Mouse (Mus musculus) adrenal gland, adult 8-10 months (tissue): Measurements from ENCODE around the gene Tmem63a. TPM values are rescaled to one million over a fixed set of nuclear protein-coding genes. Genes with fewer than 3 reads are reported as not detected.
"Not testable (repeated sequence)": the region's sequence is repeated elsewhere in the genome, so short reads cannot be mapped to it uniquely, and the experiment has no call there.

Source experiments
- DNase-seq: peaks from one replicate; pipeline ENCODE4 v3.0.0; 2022
- total RNA-seq, 4 experiments: library from RNA; stranded (reverse); gene quantifications; 2 replicates each; pipeline ENCODE4 v1.2.4; 2022

Gene Tmem63a
- total RNA-seq, 4 experiments from 2014 or later = 79.6 to 95.9 (median 87.5) TPM

DNA sequence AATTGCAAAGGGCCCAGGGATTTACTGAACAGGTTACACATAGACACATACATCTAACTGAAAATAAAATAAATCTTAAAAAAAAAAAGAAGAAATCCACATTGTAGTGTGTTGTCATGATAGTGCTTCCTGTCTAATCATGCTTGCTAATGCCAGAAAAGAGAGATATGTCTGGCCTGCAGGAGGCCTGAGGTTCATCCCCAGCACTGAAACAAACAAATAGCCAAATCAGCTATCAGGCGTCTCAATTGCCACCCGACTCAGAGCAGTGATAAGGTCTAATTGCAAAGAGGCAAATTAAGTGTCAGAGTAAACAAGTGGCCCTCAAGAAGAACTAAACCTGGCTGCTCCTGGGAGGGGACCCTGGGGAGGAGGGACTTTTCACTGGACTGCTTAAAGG is 12.5 kb upstream of the Tmem63a start:
- DNase-seq = no peak

DNA sequence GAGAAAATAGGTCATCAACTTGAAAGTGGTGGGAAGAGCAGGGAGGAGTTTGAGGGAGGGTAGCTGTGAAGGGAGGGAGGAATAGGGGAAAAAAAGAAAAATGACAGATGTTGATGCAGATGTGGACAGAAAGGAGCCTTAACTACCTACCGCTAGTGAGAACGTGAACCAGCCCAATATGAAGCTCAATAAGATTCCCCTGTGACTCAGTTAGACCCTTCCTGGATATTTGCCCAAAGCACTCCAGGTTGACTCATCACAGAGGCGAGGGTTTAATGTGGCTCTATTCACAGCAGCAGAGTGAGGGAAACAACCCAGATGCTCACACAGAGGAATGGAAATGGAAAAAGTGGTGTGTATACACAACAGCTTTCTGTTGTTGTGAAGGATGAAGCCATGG is 11.0 kb upstream of the Tmem63a start:
- DNase-seq = no peak

DNA sequence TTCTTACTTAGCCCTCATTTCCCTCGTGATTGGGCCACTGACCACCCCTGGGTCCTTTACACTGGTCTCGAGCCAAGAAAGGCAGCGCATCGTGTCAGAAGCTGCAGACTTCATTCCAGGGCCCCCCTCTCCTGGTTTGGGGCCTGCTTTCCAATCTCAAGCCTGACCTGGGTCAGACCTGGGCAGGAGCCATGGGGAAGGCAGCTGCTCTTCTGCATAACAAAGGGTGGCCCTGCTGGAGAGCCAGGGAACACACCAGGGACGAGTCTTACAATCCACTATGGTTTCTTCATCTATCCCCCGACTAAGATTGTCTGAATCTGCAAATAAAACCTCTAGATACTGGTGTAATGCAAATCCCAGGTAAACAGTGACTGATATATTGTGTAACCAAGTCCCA is 8.5 kb upstream of the Tmem63a start:
- DNase-seq = no peak

DNA sequence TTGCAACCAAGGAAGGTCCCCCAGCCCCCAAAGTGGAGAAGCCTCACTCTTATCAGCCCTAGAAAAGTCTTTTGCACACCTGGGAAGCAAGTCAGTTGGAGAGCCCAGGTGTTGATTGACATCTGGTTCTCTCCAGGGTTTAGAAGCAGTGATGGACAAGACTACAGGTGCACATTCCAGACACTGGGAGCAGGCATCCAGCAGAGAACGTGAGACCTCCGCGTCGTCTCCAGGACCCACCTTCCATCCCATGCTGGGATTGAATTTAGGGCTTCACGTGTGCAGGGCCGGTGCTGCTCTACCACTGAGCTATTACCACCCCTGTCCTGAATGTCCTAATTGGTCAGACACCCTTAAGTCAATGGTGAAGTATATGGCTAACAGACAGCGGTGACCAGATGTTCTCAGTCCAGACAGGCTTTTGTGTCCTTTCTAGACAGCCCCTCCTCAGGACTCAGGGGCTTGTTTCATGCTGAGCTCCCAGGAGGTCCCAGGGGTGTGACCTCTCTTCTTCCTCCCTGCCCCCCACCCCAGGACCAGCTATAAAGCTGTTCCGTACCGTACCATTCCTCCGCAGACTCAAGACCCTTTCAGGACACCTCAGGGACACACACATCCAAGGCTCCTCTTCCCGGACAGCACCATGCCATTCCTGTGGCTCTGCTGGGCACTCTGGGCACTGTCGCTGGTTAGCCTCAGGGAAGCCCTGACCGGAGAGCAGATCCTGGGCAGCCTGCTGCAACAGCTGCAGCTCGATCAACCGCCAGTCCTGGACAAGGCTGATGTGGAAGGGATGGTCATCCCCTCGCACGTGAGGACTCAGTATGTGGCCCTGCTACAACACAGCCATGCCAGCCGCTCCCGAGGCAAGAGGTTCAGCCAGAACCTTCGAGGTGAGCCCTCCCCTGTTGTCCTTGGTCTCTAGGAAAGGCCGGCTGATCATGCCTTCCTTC is 7.4 kb upstream of the Tmem63a start, which contains the start of gene Lefty1:
Lefty1 (plus strand) TSS at position 556 of the 953 bp plus-strand sequence.
- DNase-seq = no peak

DNA sequence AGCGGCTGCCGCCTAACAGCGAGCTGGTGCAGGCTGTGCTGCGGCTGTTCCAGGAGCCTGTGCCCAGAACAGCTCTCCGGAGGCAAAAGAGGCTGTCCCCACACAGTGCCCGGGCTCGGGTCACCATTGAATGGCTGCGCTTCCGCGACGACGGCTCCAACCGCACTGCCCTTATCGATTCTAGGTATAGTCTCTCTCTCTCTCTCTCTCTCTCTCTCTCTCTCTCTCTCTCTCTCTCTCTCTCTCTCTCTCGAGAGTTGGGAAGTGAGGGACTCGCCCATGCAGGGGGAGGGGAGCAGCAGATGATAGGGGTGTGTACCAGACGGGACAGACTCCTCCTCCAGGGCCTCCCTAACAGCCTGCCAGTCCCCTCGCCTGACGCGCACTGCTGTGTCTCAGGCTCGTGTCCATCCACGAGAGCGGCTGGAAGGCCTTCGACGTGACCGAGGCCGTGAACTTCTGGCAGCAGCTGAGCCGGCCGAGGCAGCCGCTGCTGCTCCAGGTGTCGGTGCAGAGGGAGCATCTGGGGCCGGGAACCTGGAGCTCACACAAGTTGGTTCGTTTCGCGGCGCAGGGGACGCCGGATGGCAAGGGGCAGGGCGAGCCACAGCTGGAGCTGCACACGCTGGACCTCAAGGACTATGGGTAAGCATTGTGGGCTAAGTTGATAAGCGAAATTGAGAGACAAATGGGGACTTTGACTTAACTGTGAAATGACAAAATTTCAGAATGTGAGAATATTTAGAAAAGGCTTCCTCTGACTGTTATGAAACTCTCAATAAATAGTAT is 5.3 kb upstream of the Tmem63a start:
- peak; percentile 80 for DNase-seq

DNA sequence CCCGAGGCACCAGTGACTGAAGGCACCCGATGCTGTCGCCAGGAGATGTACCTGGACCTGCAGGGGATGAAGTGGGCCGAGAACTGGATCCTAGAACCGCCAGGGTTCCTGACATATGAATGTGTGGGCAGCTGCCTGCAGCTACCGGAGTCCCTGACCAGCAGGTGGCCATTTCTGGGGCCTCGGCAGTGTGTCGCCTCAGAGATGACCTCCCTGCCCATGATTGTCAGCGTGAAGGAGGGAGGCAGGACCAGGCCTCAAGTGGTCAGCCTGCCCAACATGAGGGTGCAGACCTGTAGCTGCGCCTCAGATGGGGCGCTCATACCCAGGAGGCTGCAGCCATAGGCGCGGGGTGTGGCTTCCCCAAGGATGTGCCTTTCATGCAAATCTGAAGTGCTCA is 4.5 kb upstream of the Tmem63a start:
- DNase-seq = not testable (repeated sequence)

DNA sequence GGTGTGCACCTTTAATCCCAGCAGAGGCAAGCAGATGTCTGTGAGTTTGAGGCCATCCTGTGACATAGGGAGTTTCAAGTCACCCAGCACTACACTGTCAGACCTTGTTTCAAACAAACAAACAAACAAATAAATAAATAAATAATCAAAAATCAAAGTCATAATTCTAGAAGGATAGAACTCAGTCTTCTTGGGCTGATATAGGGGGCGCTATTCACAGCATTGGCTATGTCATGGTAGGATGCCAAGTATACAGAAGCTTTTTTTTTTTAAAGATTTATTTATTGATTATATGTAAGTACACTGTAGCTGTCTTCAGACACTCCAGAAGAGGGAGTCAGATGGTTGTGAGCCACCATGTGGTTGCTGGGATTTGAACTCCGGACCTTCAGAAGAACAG is 3.4 kb upstream of the Tmem63a start:
- not testable (repeated sequence) for DNase-seq

DNA sequence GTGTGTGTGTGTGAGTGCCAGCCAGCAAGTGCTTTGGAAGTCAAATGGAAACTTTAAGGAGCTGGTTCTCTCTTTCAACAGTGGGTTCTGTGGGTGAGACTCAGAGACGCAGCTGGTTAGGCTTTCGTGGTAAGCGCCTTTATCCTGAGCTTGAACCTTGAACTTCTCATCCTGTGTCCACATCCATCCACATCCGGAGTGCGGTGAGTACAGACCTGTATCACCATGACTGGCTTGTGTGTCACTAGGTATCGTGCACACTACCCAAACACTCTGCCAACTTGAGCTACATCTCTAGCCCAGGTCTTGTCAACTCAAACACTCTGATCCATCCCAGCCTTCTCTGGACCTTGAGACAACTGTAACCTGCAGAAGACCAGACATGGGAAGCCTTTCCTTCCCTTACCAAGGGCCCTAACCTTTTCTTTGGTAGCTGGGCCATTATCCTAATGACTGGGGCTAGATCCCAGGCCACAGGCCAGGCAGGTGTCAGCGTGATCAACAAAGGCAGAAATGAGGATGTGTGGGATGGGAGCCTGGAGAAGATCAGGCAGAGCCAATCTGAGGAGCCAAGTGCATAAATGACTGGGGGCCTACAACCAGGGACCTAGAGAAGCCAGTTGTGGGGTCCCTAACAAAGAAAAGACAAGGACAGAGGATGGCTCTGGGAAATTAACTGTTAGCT is 1.2 kb upstream of the Tmem63a start:
- no peak for DNase-seq

DNA sequence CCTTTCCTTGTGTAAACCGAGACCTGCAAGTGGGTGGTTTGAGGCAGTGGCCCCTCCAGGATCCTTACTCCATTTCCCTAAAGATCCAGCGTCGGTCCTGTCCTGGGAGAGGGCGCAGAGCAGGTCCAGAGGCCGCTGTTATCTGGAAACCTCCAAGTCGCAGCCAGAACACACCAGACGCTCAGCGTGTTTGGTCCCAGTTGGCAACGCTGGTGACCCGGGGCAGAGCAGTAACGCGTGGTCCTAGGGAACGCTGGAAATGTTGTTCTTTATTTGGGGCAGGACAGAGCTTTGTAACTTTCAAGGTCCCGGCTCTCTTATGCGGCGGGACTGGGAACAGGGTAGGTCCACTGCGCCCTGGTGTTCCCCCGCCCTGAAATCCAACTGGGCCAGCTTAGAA is 418 bp upstream of the Tmem63a start:
- DNase-seq = no peak

DNA sequence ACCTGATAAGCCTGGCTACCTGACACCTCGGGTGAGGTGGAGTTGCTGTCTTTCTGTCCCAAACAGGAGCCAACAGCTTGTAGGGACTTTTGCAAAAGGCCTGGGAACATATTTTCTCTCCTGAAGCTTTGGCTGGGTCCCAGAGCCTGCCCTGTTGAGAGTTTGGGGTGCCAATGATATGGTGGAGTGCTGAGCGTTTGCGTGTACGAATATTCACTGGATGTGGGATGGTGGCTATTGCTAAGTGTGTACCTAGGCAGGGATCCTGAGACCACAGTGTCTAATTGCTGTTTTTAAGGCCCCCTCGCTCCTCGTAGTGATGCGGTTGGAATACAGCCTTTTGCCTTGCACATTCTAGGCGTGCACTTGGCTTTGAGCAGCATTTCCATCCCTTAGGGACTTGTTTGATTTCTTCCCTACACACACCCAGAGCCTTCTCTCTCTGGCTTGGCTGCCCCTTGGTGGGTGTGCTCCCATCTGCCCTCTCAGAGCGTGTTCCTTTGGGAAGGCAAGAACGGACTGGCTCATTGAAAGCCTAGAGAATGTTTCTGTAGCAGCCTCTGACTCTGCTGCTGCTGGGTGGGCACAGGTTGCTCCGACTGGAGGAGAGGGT is 994 bp downstream of the Tmem63a start:
- DNase-seq = no peak

DNA sequence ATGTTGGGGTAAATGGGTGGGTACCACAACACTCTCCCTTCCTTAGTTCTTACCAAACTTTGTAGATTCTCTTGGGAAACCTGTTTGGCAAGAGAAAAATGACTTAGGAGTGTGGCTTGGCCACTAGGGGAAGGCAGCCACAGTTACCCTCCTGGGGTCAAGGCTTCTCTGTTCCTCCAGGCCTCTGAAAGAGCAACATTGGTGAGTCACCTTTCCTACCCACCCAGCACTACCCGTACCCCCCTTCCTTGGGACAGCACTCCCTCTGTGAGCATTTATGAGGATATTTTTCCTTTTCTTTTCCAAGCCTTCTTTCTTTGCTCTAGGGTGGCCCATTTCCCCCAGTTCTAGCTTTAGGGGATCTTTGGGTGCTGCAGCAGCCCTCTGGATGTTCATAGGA is 1.8 kb downstream of the Tmem63a start:
- DNase-seq = peak; percentile 66

DNA sequence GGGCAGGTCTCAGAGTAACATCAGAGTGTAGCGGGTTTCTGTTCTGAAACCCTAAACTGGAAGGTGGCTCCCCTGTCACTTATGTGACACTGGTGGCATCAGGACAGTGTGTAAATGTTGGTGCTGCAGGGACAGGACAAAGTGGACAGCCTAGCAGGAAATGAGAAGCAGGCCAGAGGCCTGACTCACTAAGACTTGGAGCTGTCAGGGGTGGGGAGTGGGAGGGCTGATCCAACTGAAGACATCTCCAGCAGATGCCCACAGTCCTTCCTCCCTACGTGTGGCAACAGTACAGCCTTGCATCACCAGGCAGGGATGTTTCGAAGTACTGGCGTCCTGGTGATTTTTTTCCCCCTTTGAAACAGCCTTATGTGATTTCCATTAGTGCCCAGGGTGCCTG is 2.4 kb downstream of the Tmem63a start:
- peak; percentile 51 for DNase-seq

DNA sequence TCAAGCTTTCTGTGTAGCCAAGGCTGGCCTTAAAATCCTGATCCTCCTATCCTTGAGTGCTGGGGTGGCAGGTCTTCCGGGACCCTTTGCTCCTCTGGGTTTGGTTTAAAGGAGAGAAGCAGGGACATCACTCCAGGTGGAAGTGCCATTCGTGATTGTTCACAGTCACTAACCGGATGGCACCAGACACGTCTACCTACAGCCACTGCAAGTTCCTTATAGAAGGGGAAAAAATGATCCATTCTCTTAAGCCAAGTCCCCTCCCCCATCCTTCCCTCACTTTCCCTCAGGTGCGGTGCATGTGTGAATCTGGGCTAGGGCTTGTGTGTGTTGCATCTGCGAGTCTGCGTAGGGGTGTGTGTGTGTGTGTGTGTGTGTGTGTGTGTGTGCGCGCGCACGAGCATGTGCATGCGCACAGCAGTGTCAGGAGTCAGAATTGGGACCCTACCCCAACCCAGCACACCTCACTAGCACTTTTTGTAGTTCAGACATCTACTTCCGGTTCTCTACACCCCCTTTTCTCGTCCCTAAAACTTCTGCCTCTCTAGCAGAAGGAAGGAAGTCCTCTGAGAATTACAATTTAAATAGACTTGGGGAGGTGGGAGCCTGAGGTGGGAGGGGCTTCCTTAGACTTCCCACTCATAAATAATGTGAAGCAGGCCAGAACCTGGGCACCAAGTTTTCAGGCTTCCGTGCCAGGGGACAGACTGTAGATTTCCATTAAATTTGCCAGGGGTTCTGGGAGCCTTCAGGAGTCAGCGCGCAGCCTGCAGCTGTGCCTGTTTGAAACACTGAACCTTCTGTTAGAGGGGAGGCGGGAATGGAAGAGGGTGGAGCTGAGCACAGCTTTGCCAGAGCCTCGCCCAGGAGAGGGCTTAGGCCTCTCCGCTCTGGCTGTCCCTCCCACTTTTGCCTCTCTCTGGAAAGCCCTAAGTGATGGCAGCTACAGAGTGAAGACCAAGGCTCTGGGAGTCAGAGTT is 3.1 kb downstream of the Tmem63a start:
- peak; percentile 54 for DNase-seq

DNA sequence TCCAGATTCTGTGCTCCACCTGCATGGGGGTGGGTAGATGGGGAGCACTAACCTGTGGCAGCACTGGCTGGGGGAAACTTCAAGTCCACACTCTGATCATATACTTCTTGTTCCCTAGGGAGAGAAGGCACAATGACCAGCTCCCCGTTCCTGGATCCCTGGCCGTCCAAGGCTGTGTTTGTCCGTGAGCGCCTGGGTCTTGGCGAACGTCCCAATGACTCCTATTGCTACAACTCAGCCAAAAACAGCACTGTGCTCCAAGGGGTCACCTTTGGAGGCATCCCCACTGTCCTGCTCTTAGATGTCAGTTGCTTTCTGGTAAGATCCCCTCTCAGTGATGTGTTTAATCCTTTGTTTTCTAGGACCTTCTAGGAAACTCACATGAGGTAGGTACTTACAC is 4.3 kb downstream of the Tmem63a start:
- DNase-seq = peak; percentile 82

DNA sequence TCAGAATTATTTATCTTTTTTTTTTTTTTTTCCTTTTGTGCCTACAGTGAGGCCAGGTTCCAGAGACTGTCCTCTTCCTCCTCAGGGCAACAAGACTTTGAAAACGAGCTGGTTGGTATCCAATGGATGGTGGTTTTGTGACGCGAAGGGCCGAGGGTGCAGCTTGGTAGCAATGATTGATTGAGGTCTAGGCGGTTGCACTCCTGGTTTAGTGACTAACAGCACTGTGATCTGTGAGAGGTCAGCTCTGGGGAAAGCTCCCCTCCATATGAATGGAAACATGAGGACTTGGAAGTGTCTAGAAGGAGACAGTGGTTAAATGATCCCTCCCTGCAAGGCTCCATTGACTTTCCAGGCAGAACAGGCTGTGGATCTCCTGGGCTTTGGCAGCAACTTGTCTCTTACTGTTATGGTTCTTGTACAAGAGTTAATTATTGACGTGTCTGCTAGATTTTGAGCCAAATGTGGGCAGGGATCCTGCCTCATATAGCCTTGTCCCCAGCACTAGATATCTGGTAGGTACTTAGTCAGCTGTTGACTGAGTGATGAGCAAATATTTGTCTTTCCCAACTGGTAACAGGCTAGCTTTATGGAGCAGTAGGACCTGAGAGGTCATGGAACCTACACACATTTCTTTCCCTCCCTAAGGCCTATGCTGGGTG is 10.1 kb downstream of the Tmem63a start:
- DNase-seq = no peak

DNA sequence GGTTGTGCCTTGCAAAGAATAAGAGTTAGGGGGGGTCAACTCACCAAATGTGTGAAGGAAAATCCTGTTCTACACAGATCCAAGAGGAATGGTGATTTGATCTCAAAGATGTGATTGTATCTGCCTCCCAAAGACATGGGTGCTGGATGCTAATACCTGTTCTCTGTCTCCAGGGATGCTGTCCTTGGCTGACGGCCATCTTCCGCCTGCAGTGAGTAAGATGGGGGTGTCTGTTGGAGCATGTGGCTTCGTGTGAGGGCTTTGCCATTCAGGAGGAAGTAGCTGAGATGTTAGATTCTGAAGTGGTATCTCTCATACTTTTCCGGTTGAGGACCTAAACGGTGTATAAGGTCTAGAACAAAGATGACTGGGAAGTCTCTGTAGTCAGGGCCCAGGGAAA is 10.7 kb downstream of the Tmem63a start:
- no peak for DNase-seq

DNA sequence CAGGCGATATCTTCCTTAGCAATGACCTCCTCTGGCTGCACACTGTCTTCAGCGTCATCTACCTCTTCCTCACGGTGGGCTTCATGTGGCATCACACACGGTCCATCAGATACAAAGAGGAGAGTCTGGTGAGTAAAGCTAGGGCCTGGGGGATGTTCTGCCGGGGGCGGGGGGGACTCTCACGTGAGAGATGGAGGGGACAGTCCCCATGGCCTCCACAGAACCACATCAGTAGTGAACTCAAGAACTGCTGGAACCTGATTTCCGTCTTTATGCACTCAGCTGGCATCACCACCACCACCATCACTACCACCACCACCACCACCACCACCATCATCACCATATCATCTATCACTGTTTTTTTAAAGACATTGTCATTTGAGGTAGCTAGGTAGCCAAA is 14.3 kb downstream of the Tmem63a start:
- no peak for DNase-seq

DNA sequence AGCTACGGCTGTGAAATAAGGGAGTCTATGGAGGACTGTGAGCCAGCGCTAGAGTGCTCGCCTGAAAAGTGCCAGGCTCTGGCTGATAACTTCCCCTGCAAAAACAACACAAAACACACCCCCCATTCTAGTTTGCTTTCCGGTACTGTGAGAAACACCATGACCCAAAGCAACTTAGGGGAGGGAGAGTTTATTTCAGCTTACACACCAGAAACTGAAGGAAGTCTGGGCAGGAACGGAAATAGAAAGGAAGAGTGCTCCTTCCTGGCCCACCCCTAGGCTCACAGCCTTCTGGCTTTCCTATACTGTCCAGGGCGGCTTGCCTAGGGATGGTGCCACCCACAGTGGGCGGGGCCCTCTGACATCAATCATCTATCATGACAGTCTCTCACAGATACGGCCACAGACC is 14.8 kb downstream of the Tmem63a start:
- peak; percentile 57 for DNase-seq

DNA sequence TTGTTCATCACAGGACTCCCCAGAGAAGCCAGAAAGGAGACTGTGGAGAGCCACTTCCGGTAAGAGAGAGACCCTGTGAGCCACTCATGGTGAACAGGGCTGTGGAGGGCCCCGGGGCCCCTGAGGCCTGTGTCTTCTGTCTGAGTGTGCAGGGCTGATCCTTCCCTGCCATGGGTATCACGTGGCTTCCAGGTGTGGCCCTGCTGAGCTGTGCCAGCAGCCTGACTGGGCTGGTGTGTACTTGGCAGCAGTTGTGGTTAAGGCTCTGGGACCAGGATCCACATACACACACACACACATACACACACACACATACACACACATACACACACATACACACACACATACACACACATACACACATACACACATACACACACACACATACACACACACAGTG is 15.8 kb downstream of the Tmem63a start:
- DNase-seq = no peak

DNA sequence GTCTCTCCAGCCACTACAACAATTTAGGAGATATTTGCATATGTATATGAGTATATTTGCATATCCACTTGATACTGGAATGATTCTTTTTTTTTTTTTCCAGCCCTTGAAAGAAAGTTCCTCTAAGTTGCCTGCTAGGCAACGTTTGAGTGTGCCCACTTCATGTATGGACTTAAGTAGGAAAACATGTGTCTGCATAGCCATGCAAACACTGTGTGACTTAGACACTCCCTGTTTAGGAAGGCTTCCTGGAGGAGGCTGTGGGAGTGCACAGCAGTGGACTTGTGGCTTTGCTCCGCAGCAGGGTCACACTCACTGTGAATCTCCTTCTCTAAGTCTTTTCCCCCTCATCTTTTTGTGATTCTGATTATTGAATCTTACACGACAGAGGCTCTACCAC is 16.7 kb downstream of the Tmem63a start:
- no peak for DNase-seq

DNA sequence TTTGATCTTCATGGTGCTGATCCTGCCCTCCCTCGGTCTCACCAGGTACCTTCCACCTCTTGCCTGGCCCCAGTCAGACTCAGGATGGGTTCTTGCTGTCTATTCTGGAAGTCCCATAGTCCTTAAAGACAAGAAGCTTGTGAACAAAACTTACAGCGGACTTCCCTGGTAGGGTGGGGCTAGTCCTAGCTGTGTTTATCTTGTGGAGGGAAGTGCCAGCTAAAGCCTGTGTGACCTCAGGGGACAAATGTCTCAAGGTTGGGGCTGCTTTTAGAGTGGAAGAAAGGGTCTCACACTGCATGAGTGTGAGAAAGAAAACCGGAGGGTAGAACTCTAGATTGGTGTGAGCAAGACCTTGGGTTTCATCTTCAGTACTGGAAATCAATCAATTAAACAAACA is 23.6 kb downstream of the Tmem63a start:
- DNase-seq = no peak
